Mouse (Mus musculus) midbrain, postnatal 0 days (tissue): ENCODE results near the gene Slc9a3r2. TPM values are rescaled to one million over a fixed set of nuclear protein-coding genes. Genes with fewer than 3 reads are reported as not detected.
A peak's percentile ranks its signal among the peaks of the same experiment; 100 is the strongest.

Experiments
- ATAC-seq: fragments of 200-750 bp; cut with Nextera tagmentation; 2 replicates; pipeline ENCODE4 v1.8.0; 2017; ENCODE audit warnings: moderate number of reproducible peaks, mild to moderate bottlenecking, moderate TSS enrichment, moderate library complexity; ENCODE audit not compliant: low FRiP score
- DNase-seq: peaks from one replicate; pipeline ENCODE4 v3.0.0-alpha.2; 2015; ENCODE audit warnings: low spot score
- H3K27ac ChIP-seq: fragments of 300-500 bp; sonication (generic); 2 replicates; pipeline ENCODE4 v1.5.1; 2014; ENCODE audit warnings: low read depth, mild to moderate bottlenecking, low read length, mixed read lengths
- H3K27me3 ChIP-seq: fragments of 300-500 bp; sonication (generic); 2 replicates; pipeline ENCODE4 v1.6.1; 2014; ENCODE audit warnings: low read length, control low read depth, mixed read lengths; ENCODE audit not compliant: insufficient read depth
- H3K36me3 ChIP-seq: fragments of 300-500 bp; sonication (generic); 2 replicates; pipeline ENCODE4 v1.6.1; 2014; ENCODE audit warnings: low read length, control low read depth, mixed read lengths; ENCODE audit not compliant: insufficient read depth
- H3K4me1 ChIP-seq: fragments of 300-500 bp; sonication (generic); 2 replicates; pipeline ENCODE4 v1.6.1; 2014; ENCODE audit warnings: mild to moderate bottlenecking, control low read depth, antibody characterized with exemption, low read length, mixed read lengths; ENCODE audit not compliant: insufficient read depth
- H3K4me2 ChIP-seq: fragments of 300-500 bp; sonication (generic); 2 replicates; pipeline ENCODE4 v1.6.1; 2014; ENCODE audit warnings: low read depth, mild to moderate bottlenecking, low read length, mixed read lengths; ENCODE audit not compliant: poor library complexity, severe bottlenecking
- H3K4me3 ChIP-seq: fragments of 300-500 bp; sonication (generic); 2 replicates; pipeline ENCODE4 v1.5.1; 2014; ENCODE audit warnings: low read depth, mild to moderate bottlenecking, low read length, moderate library complexity
- H3K9ac ChIP-seq: fragments of 300-500 bp; sonication (generic); replicated peaks from 2 replicates; pipeline ENCODE4 v1.6.1; 2014; ENCODE audit warnings: mild to moderate bottlenecking, low read length, moderate library complexity, mixed read lengths; ENCODE audit not compliant: poor library complexity, severe bottlenecking
- H3K9me3 ChIP-seq: fragments of 300-500 bp; sonication (generic); 2 replicates; pipeline ENCODE4 v1.6.1; 2016; ENCODE audit warnings: low read length, control low read depth
- CTCF ChIP-seq: IDR thresholded peaks from 2 replicates; pipeline ENCODE4 v1.5.1; 2016; ENCODE audit warnings: antibody characterized with exemption, mild to moderate bottlenecking
- WGBS: fragments of 180-500 bp; shearing (Covaris S2); extraction: QIAGEN DNeasy Blood & Tissue Kit; methylation state at CpG from one replicate; pipeline ENCODE4 v1.1.7; 2014; 5-methylcytosine and 5-hydroxymethylcytosine counted together
- polyA plus RNA-seq: library from polyadenylated mRNA; unstranded; fragments of >200 nt; fragmentation: Nextera tagmentation; extraction: Ambion mirVana; gene quantifications from 2 replicates; pipeline ENCODE4 v1.2.1, GENCODE M21; 2015
- total RNA-seq: library from RNA; depleted of rRNA; stranded (reverse); fragments of >200 nt; gene quantifications from 2 replicates; pipeline ENCODE4 v1.2.3, GENCODE M21; 2014; rRNA removed

Gene Slc9a3r2
- total RNA-seq, result 61.7 and 62.8 TPM in 2 replicates
- 52.1 and 52.7 TPM in 2 replicates for polyA plus RNA-seq

DNA sequence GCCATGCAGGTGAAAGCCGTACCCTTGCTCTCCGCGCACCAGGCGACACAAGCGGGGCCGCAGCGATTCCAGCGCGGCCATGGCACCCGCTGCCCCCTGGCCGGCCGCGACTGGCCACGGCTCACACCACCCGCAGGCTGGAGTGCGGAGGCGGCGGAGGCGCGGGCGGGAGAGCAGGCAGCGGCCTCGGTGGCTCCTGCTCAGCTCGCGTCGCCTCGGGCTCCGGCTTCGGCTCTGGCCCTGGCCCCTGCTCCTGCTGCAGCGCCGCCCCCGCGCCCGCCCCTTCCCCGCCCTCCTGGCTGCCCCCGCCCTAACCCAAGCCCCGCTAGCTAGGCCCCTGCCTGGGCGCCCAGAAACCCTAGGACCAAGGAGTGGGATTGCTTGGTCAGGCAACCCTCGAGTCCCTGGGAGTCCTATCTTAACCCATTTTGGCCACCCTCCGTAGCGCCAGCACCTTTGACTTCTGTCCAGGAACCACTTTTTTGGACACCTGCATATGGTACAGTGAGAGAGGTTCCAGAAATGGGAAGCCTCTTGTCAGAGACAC lies at the start of gene Slc9a3r2:
Gene Slc9a3r2, minus strand, starts transcription at position 258 of the 547 bp plus-strand sequence.
- Histone ChIP-seq H3K4me2 (peak within 1 kb of the TSS; percentile 94), H3K27me3 (no peaks in the 10 kb centered on the region), H3K27ac (peak within 1 kb of the TSS; percentile 80), H3K4me1 (peaks cover 9% of the 10 kb centered on the region), H3K36me3 (no peaks in the 10 kb centered on the region), H3K9ac (peak within 1 kb of the TSS; percentile 89), H3K9me3 (no peaks in the 10 kb centered on the region), H3K4me3 (peak within 1 kb of the TSS; percentile 87)
- ATAC-seq, result peak; percentile 57
- peak; percentile 49 for DNase-seq
- WGBS, result under 1% methylated on average over 37 of the region's 41 CpGs
- TF ChIP-seq CTCF, result no peak

GRCm38 (mm10) chr17:24699473-24699872 lies 49.3 kb upstream of the Slc9a3r2 start:
- Histone ChIP-seq H3K4me3 (no peak overlapping the region), H3K9me3 (no peaks in the 10 kb centered on the region), H3K36me3 (peaks cover 41% of the 10 kb centered on the region), H3K27ac (no peak overlapping the region), H3K4me1 (0 out of 2 replicates have a peak, but pooled peaks cover 3% of the 10 kb centered on the region), H3K9ac (no peak overlapping the region), H3K4me2 (no peak overlapping the region), H3K27me3 (no peaks in the 10 kb centered on the region)
- no peak for TF ChIP-seq CTCF
- DNase-seq (no peak), ATAC-seq (no peak)
- 72% methylated on average over 2 of the region's 2 CpGs for WGBS

DNA sequence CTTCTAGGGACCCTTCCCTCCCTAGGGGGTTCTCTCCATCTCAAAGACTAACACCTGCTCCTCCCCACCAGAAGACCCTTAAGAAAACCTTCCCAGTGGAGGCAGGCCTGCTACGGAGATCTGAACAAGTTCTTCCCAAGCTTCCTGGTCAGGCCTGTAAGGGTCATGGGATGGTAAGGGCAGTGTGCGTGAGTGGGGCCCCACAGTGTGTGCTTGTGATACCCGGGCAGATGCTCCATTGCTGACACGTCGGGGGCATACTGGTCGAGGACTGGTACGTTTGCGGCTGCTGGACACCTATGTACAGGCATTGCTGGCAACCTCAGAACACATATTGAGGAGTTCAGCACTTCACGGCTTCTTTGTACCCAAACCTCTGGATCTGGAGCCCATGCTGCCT lies 48.6 kb upstream of the Slc9a3r2 start:
- Histone ChIP-seq H3K9me3 (no peaks in the 10 kb centered on the region), H3K27ac (no peak overlapping the region), H3K4me3 (no peak overlapping the region), H3K27me3 (no peaks in the 10 kb centered on the region), H3K4me1 (0 out of 2 replicates have a peak, but pooled peaks cover 3% of the 10 kb centered on the region), H3K36me3 (peaks cover 34% of the 10 kb centered on the region), H3K9ac (no peak overlapping the region), H3K4me2 (no peak overlapping the region)
- WGBS, result 66% methylated on average over 9 of the region's 9 CpGs
- DNase-seq, result no peak
- ATAC-seq, result no peak
- no peak for TF ChIP-seq CTCF

GRCm38 (mm10) chr17:24697985-24698384 lies 47.9 kb upstream of the Slc9a3r2 start:
- WGBS, result 22% methylated on average over 5 of the region's 5 CpGs

DNA sequence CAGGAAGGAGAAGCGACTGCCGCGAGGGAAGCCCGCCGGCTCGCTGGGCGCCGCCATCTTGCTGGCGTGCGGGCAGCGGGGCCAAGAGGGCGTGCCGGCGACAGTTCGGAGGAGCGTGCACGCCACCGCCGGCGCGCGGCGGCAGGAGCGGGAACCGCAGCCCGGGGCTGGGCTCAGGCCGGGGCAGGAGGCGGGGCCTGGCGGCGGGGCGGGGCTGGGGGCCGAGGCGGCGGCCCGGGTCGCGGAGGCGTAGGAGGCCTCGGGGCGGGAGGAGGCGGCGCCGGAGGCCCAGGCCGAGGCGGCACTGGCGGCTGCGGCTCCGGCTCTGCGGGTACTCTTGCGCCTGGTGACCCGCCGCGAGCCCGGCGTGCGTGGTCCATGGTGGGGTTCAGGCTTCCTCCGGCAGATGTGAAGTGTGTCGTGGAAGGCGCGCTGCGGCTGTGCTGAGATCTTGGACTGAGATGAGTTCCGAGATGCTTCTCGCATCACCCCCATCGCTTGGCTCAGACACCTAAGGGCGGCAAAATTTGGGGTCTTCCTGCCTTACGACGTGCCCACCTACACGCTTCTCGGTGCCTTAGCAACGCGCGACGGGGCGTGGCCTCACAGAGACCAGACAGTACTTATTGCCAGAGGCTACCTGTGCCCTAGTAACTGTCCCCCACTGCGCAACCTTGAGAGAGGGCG lies 46.0 kb upstream of the Slc9a3r2 start, which contains the start of the genes Gfer and Noxo1:
Gene Gfer, minus strand, starts transcription at position 146 of the 687 bp plus-strand sequence.
Gene Noxo1, plus strand, starts transcription at position 224 of the 687 bp plus-strand sequence.
- peak within 1 kb of the TSS; percentile 87 for H3K27ac ChIP-seq
- under 1% methylated on average over 48 of the region's 76 CpGs for WGBS
- 0 out of 2 replicates have a peak, but pooled peaks cover 3% of the 10 kb centered on the region for H3K4me1 ChIP-seq
- TF ChIP-seq CTCF, result peak; percentile 33; the same call in 1 of the 2 replicates
- H3K9me3 ChIP-seq, result no peaks in the 10 kb centered on the region
- H3K9ac ChIP-seq, result peak within 1 kb of the TSS; percentile 79
- peak within 1 kb of the TSS; percentile 79 for H3K4me3 ChIP-seq
- peak within 1 kb of the TSS; percentile 63 for H3K4me2 ChIP-seq
- DNase-seq, result peak; percentile 88
- peaks cover 25% of the 10 kb centered on the region for H3K36me3 ChIP-seq
- ATAC-seq, result peak; percentile 90
- H3K27me3 ChIP-seq, result no peaks in the 10 kb centered on the region

More at GRCm38 (mm10) chr17:24697985-24698384, 47.9 kb upstream of the Slc9a3r2 start:
- H3K4me2 ChIP-seq, result no peak overlapping the region
- no peak overlapping the region for H3K27ac ChIP-seq
- DNase-seq (no peak), ATAC-seq (no peak)
- no peaks in the 10 kb centered on the region for H3K27me3 ChIP-seq
- H3K9ac ChIP-seq, result no peak overlapping the region
- H3K36me3 ChIP-seq, result peaks cover 34% of the 10 kb centered on the region
- 0 out of 2 replicates have a peak, but pooled peaks cover 3% of the 10 kb centered on the region for H3K4me1 ChIP-seq
- H3K4me3 ChIP-seq, result no peak overlapping the region
- no peaks in the 10 kb centered on the region for H3K9me3 ChIP-seq
- TF ChIP-seq CTCF, result no peak
